Mouse (Mus musculus) mouse embryonic stem cell (cell line): ENCODE measurements around the gene Grip1.

ENCODE experiments used
- in situ Hi-C, 2 experiments: fragments of 300-500 bp; cut with MboI; formaldehyde crosslinking; loops; 1 replicate in 1 of 2; 3 replicates in 1 of 2; pipeline ENCODE4 v1.14.3; 2019 to 2020; ENCODE audit warnings: low sequenced_read_pairs in 2 of 2, low pct_unique_long_range_greater_than_20kb in 1 of 2, mixed read lengths in 1 of 2; ENCODE audit not compliant: unreplicated experiment in 1 of 2

The Grip1 gene

GRCm38 (mm10) chr10:119453431-119454105 is at the start of gene Grip1:
Gene Grip1 (plus strand): TSS chr10:119453830.
- in situ Hi-C loops: no loop called here

- in situ Hi-C loops: no loop called here
These were observed 48.5 kb upstream of the Grip1 start for GRCm38 (mm10) chr10:119405103-119405502.

GRCm38 (mm10) chr10:119405612-119406011 is 48.0 kb upstream of the Grip1 start:
- in situ Hi-C loops: no loop called here

DNA sequence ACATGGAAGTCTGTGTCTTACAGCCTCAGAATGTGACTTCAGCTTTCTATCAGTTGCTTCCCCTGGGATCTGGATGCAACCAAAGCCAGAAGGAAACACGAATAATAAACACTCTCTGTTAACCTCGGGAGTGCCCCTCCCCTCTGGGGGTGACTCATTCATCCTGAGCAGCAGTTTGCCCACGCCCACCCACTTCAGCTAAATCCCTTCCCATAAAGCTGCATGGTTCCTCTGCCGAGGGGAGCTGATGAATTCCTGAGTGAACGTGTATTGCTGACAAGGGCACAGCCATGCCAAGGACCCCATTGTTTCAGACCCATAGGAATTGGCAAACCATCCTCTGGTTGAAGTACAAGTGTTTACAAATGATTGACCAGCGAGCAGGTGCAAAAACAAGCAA is 45.3 kb upstream of the Grip1 start:
- in situ Hi-C loops: no loop called here

- in situ Hi-C loops: no loop called here
These were observed 40.4 kb upstream of the Grip1 start for GRCm38 (mm10) chr10:119413238-119413637.

- in situ Hi-C loops: no loop called here
These were observed 38.5 kb upstream of the Grip1 start for GRCm38 (mm10) chr10:119415106-119415505.

GRCm38 (mm10) chr10:119421418-119421817 is 32.2 kb upstream of the Grip1 start:
- in situ Hi-C loops: no loop called here

DNA sequence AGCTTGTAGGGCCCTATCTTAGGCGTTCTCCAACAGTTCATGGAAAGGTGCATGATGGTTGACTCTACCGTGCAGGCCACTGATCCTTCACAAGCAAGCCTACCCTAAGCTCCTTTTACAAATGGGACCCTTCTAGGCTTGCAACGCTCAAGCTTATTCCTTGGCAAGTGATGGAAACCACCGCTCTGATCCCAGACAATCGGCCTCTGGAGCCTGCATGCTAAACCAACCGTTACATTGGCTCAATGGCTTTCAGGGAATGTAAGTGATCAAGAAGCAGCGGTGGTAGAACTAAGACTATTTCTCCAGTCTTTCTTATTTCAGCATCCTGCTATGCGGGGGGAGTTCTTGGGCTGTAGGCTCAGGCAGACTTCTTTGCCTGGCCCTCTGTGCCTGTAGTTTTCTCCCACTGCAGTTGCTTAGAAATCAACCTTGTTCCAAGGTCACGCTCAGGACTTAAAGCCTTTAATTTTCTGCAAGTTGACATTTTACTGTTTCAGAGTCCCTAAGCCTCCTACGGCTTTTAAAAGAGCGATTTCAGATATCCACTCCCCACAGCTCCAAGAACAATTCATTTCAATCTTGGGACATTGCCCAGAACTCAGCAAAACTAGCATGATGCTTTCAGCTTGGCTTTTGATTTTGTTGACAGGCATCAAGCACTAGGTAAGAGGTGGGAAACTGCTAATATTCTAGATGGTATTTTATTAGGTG is 29.7 kb upstream of the Grip1 start:
- in situ Hi-C loops: no loop called here

- in situ Hi-C loops: no loop called here
These were observed 26.0 kb upstream of the Grip1 start for GRCm38 (mm10) chr10:119427653-119428052.

DNA sequence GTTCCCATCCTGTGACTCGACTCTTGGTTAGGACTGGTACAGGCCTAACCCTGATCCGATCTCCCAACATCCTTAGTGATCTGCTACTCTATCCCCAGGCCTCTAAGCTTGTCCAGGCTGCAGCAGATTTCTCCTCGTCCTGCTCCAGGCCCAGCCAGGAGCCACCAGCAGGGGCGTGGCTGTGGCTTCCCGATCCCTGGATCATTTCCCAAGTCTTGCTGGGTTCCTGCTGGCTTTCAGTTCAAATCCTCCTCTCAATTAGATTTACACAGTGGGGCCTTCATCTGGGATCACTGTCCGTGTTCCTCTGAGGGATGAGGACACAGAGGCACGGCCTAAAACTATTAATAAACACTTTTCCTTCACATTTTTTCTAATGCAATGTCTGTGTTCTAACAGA is 25.5 kb upstream of the Grip1 start:
- in situ Hi-C loops: no loop called here

DNA sequence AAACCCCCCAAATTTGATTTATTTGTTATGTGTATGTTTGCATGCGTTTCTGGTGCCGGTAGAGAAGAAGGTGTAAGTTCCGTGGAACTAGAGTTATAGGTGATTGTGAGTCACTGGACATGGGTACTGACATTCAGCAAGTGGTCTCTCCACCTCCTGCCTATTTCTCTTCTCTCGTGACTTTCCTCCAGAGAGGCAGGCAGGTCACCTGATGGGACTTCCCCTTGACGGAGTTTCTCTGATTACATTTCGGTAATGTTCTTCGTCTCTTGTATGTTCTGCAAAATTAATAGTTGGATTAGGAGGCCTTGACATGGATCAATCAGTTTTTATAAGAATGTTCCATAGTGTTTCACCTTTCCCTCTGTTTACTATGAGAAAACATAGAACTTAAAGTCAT is 23.4 kb upstream of the Grip1 start:
- in situ Hi-C loops: no loop called here

GRCm38 (mm10) chr10:119431801-119432200 is 21.8 kb upstream of the Grip1 start:
- in situ Hi-C loops: no loop called here

DNA sequence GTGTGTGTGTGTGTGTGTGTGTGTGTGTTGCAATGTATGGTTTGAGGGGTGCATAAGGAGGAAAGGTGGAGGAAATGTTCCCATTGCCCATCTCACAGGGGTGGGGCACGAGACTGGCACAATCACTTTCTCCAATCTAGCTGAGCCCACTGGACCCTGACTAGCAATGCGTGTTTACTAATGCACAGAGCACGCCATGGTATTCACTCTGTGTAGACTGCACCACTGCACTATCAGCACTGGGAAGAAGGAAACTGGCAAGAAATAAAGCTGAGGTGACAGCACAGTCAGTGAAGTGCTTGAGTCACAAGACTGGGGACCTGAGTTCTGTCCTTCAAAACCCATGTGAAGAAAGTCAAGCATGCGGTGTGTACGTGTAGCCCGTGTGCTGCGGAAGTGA is 17.8 kb upstream of the Grip1 start:
- in situ Hi-C loops: no loop called here

GRCm38 (mm10) chr10:119437319-119437718 is 16.3 kb upstream of the Grip1 start:
- in situ Hi-C loops: no loop called here

- in situ Hi-C loops: no loop called here
These were observed 11.9 kb upstream of the Grip1 start for GRCm38 (mm10) chr10:119441743-119442142.

GRCm38 (mm10) chr10:119447392-119447914 is 6.2 kb upstream of the Grip1 start:
- in situ Hi-C loops: no loop called here

GRCm38 (mm10) chr10:119447930-119448329 is 5.7 kb upstream of the Grip1 start:
- in situ Hi-C loops: no loop called here

GRCm38 (mm10) chr10:119452698-119453097 is 932 bp upstream of the Grip1 start:
- in situ Hi-C loops: no loop called here

DNA sequence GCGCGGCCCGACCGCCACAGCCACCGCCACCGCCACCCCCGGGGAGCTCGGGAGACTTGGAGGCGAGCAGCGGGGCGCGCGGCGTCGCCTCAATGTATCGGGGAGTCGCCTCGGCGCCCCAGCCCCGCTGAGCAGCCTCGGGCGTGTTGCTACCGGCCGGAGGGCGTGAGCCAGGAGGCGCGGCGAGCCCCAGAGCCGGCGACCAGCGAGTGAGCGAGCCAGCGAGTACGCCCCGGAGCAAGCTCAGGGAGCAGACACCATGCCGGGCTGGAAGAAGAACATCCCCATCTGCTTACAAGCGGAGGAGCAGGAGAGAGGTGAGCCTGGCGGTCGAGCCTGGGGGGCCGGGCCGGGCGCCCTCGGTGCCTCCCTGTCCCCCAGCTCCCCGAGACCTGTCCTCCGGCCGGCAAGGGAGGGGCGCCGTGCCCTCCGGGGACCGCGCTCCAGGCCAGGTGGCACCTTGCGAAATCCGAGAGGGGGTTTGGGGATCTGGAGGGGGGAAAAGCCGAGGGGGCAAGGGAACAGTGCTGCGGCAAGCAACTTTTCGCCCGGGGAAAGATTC is 557 bp downstream of the Grip1 start:
- in situ Hi-C loops: no loop called here
